Mouse (Mus musculus): Measurements from ENCODE around the gene Esyt1.
"Not testable (repeated sequence)": the region's sequence is repeated elsewhere in the genome, so short reads cannot be mapped to it uniquely, and the experiment has no call there.

The Esyt1 gene

GRCm38 (mm10) chr10:128525671-128526308 is at the start of gene Esyt1:
TSS of gene Esyt1 (minus strand) at chr10:128525871.
- peak; percentile 94 for DNase-seq (ENCODE audit: low spot score in 2 of 2)

GRCm38 (mm10) chr10:128575063-128575462 is 49.4 kb upstream of the Esyt1 start:
- DNase-seq (ENCODE audit: low spot score in 2 of 2), result no peak

- peak; percentile 87 to 88 for DNase-seq (ENCODE audit: low spot score in 2 of 2)
These were observed 40.3 kb upstream of the Esyt1 start, which contains the start of gene Pa2g4 for GRCm38 (mm10) chr10:128565788-128566531. TSS of gene Pa2g4 (minus strand) at chr10:128565987.

GRCm38 (mm10) chr10:128565206-128565787 is 39.6 kb upstream of the Esyt1 start:
- peak; percentile 13 to 24 for DNase-seq (ENCODE audit: low spot score in 2 of 2)

- no peak for DNase-seq (ENCODE audit: low spot score in 2 of 2)
These were observed 37.9 kb upstream of the Esyt1 start for GRCm38 (mm10) chr10:128563544-128563943.

DNA sequence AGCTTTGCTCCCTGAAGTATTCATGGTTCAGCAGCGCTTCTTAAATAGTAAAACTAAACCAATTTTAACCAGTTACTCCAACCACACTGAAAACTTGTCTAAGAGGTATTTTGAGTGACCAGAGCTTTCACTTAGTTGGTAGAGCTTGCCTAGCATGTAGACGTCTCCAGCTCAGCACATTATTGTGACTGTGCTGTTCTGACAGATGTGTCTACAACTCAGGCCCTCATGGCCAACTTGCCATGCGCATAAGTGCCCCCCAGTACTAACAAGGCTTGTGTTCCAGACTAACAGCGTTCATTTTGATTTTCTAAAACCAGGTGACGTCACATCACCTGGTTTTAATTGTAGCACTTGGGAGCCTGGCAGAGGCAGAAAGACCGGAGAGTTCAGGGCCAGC is 31.3 kb upstream of the Esyt1 start:
- no peak for DNase-seq (ENCODE audit: low spot score in 2 of 2)

DNA sequence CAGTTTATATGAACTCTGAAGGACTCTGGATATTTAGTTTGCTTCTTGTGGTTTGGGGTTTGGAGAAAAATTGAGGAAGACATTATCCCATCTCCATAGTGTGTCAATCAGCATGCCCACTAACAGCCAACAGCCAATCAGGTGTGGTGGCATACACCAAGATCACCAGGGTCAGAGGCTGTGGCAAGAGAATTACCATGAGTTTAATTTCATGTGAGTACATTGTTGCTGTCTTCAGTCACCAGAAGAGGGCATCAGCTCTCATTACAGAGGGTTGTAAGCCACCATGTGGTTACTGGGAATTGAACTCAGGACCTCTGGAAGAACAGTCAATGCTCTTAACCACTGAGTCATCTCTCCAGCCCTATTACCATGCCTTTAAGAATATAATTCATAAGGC is 30.6 kb upstream of the Esyt1 start:
- DNase-seq (ENCODE audit: low spot score in 2 of 2), result no peak

- DNase-seq (ENCODE audit: low spot score in 2 of 2), result not testable (repeated sequence)
These were observed 29.9 kb upstream of the Esyt1 start for GRCm38 (mm10) chr10:128555567-128555966.

DNA sequence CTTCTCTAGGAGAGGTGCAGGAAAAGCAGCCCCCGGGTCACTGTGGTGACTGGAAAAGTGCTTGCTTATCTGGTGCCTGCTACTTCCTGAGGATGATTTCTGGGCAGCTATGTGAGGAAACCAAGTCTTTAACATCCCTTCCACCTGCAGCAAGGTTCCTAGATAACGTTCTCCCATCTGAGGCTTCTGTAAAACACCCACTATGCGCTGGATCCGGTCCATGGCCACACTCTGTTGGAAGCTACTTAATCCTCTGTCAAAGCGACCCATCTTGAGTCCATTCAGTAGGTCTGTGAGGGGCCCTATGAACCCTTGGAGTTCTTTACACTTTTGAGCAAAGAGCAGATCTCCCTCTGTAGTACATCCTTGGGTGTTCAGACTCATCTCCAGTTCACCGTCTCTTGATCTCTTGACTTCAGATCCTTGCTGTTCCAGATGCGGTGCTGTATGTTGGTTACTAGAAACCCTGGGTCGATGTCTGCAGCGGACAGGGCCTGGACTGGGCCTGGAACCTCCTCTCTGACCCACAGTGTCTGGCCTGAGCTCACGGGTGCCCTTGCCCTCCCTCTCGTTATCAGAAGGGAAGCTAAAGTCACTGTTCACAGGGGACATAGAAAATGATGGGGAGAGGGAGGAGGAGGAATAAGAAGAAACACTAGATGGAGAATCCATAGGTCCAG is 24.6 kb upstream of the Esyt1 start:
- DNase-seq (ENCODE audit: low spot score in 2 of 2), result not testable (repeated sequence)

DNA sequence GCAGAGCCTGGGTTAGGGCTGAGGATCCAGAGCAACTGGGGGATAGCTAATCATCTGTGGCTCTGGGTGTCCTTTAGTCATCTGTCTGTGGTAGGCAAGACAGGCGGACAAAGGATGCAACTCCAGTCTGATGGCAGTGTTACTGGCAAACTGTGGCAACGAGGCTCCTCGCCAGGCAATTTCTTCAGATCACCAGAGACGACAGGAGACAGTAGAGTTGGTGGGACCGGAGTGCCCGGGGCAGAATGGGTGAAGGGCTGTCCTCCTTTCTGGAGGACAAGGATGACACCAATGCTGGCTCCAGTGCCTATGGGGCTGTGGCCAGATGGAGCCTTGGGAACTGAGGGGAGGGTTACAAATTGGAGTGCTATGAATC is 24.0 kb upstream of the Esyt1 start:
- DNase-seq (ENCODE audit: low spot score in 2 of 2), result not testable (repeated sequence)

DNA sequence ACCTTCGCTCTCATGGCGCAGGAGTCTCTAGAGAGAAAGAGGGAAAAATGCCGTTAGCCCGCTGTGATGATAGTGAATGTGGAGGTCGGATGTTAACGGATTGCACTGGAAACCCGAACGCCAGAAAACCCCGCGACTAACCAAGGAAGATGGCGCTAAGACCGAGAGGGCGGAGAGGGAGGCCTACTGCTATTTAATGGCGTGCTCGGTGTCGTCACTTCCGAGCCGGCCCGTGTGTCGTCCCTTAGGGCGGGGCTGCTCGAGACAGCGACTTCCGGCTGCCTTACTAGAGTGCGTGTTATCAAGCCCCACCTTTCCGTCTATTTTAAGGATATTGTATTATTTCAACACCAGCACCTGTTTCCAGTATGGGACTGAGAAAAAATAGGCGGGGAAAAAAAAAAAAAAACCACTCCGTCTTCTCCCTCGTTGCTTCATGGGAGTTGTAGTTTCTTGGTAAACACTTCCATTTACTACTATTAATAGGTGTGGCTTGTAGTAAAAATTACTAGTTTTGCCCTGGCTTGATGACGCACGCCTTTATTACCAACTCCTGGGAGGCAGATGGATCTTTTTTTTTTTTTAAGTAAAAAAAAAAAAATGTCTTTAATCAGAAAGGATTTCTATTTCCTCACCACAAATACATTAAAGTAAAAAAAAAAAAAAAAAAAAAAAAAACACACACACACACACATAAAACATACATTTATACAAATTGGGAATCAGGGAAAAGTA is 23.4 kb upstream of the Esyt1 start, which contains the start of gene Rpl41:
Rpl41 (minus strand) TSS at position 359 of the 735 bp plus-strand sequence.
- peak; percentile 90 to 94 for DNase-seq (ENCODE audit: low spot score in 2 of 2)

DNA sequence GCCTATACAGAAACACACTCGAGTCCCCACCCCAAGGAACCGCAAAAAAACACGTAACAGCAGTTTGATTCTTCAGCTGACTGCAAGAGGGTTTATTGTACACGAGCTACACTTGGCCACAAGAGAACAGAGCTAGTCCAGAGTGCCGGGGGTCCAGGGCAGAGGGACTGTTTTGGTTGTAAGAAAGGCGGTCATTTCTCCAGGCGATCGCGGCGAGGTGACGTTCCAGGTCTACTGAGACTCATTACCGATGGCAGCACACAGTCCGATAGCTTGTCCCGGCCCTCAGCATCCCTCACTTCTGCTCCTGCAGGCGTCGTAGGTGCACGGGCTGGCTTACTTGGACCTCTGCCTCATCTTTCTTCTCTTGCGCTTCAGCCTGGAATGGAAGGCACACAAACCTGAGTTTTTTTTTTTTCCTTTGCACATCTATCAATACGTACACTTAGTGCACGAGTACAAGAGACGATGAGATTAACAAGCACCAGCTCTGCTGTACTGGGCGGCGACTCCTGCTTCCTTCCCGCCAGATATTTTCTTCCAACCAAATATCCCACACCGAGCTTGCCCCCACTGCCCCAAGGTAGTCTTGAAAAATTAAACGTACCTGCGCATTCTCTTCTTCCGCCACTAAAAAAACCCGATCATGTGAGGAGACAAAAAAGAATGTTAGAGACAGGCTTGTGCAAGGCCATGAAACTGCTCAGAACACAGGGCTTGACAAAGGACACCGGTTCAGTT is 22.6 kb upstream of the Esyt1 start:
- DNase-seq (ENCODE audit: low spot score in 2 of 2), result not testable (repeated sequence)

- DNase-seq (ENCODE audit: low spot score in 2 of 2), result peak; percentile 96 to 97
These were observed 21.8 kb upstream of the Esyt1 start, which contains the start of gene Zc3h10 for GRCm38 (mm10) chr10:128547361-128548032. TSS of gene Zc3h10 (minus strand) at chr10:128547774.

DNA sequence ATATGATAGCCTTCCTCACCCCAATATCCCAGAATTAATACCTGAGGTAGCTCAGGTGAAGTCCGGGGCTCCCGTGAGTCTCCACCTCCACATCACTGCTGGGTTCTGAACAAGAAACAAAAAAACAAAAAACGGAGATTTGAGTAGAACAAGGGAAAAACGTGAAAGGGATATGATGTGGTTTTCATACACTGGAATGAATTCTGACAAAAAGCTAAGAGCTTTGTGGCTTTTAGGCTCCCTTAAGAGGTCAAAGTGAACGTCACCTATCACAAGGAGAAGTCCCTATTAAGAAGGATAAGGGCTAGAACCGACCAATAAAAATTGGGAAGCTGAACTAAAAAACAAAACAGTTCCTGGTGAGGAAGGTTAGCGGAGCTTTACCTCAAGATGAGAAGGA is 21.1 kb upstream of the Esyt1 start:
- no peak for DNase-seq (ENCODE audit: low spot score in 2 of 2)

DNA sequence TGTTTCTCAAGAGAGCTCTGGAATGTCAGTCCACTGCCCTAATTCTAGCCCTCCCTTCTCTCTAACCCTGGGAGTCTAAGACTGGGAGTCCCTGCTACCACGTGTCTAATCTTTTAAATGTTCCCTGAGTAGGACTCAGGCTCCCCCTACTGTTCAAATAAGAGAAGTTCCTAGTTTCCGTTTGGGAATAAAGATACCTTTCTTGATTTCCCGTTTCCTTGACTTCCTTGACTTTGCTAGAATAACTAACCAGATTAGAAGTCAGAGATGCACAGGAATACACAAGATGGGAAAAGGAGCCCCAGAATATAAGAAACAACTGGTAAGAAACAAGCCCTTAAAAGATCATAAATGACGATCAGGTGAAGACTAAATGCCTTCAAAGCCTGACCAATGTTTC is 20.7 kb upstream of the Esyt1 start:
- DNase-seq (ENCODE audit: low spot score in 2 of 2), result peak; percentile 22 to 28

GRCm38 (mm10) chr10:128545570-128545898 is 19.9 kb upstream of the Esyt1 start:
- DNase-seq (ENCODE audit: low spot score in 2 of 2), result no peak

DNA sequence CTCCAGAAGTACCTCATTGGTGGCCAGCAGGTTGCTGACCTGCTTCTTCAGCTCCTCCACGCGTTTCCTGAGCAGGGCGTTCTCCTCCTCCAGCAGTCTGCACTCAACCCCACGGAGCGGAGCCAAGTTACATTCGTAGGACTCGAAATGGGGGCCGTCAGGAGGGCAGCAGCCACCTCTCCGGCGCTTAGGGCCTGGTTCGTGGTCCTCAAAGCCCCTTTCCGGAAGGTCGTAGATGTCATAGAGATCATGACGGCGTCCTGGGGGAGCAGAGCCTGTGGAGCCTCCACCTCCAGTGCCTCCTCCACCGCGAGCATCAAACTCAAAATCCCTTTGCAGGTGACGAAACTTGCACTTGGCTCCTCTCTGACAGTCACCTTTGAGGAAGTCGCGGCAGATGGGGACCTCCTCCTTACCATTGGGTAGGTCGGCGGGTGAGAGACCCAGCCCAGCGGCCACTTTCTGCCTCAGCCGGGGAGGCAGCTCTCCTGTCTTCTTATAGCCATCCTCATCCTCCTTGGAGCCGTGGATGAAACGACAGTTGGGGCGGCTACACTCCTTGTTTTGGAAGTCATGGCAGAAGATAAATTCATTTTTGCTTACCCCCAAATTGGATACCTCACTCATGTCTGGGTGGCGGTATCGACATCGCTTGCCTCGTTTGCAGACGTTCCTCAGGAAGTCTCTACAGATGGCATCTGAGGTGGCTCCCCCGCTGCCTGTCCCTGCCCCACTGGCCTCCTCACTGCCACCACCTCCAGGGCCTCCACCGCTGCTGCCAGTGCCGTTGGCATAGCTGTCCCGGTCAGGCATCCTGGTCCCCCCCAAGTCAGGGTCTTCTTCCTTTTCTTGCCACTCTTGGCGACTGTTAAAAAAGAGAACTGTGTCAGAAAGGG is 19.3 kb upstream of the Esyt1 start:
- no peak for DNase-seq (ENCODE audit: low spot score in 2 of 2)

DNA sequence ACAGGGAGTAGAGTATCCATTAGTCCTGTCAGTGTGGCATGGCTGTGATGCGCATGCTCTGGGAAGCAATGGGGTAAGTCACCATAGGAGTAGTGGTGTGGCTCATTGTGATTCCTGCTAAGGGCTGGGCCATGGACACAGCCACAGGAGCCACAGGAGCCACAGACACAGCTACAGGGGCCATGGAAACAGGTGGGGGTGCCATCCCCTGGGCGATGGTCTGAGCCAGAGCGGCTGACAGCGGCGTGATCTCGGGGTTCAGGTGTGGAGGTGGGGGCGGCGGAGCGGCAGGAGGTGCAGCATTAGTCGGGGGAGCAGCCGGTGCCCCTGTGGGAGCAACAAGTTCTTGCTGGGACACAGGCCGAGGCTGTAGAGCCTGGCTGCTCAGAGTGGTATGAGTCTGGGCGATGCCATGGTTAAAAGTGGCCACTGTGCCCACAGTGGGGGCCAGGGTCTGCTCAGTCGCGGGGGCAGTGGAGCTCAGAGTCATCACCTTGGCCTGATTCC is 18.5 kb upstream of the Esyt1 start:
- no peak for DNase-seq (ENCODE audit: low spot score in 2 of 2)

GRCm38 (mm10) chr10:128543100-128543499 is 17.4 kb upstream of the Esyt1 start:
- no peak for DNase-seq (ENCODE audit: low spot score in 2 of 2)

All from natural killer cell, adult 2 months (primary cell).